Mouse (Mus musculus) ES-E14 (cell line): Measurements from ENCODE around the gene Fry. TPM values are rescaled to one million over a fixed set of nuclear protein-coding genes. Genes with fewer than 3 reads are reported as not detected.

Source experiments
- DNase-seq: peaks from one replicate; pipeline ENCODE4 v3.0.0-alpha.2; 2013; ENCODE audit warnings: low read depth, low spot score
- H3K27ac ChIP-seq: 2 replicates; pipeline ENCODE4 v1.5.1; 2012; ENCODE audit warnings: low read depth, mild to moderate bottlenecking, low read length, moderate library complexity, mixed read lengths; ENCODE audit not compliant: poor library complexity, insufficient read depth, severe bottlenecking
- H3K36me3 ChIP-seq: 2 replicates; pipeline ENCODE4 v1.6.1; 2012; ENCODE audit warnings: mild to moderate bottlenecking, low read length, moderate library complexity, mixed read lengths; ENCODE audit not compliant: control insufficient read depth, poor library complexity, insufficient read depth, severe bottlenecking
- H3K4me1 ChIP-seq, 2 experiments: fragments of 150-350 bp in 1 of 2; sonication (generic) in 1 of 2; 2 replicates each; pipeline ENCODE4 v1.6.1; 2012; ENCODE audit warnings: low read length in 2 of 2, mild to moderate bottlenecking in 1 of 2, mixed read lengths in 1 of 2; ENCODE audit not compliant: control insufficient read depth in 2 of 2, insufficient read depth in 2 of 2, poor library complexity in 1 of 2
- H3K4me3 ChIP-seq, 2 experiments: fragments of 150-350 bp in 1 of 2; sonication (generic) in 1 of 2; 2 replicates each; pipeline ENCODE4 v1.5.1; 2012; ENCODE audit warnings: low read length in 2 of 2, low read depth in 1 of 2, mild to moderate bottlenecking in 1 of 2, mixed read lengths in 1 of 2; ENCODE audit not compliant: insufficient read depth in 1 of 2, poor library complexity in 1 of 2, severe bottlenecking in 1 of 2
- H3K9ac ChIP-seq: 2 replicates; pipeline ENCODE4 v1.6.1; 2012; ENCODE audit warnings: low read depth, mild to moderate bottlenecking, low read length, mixed read lengths; ENCODE audit not compliant: poor library complexity, insufficient read depth, severe bottlenecking
- H3K9me3 ChIP-seq: fragments of 150-350 bp; sonication (generic); 2 replicates; pipeline ENCODE4 v1.6.1; 2012; ENCODE audit warnings: low read depth, mild to moderate bottlenecking, low read length; ENCODE audit not compliant: control insufficient read depth, insufficient read depth
- CHD2 ChIP-seq: IDR thresholded peaks from 2 replicates; pipeline ENCODE4 v1.6.1; 2014; ENCODE audit warnings: mild to moderate bottlenecking, low read depth, low read length, inconsistent platforms
- HCFC1 ChIP-seq: IDR thresholded peaks from 2 replicates; pipeline ENCODE4 v1.6.1; 2012; ENCODE audit warnings: low read length, inconsistent platforms, borderline replicate concordance; ENCODE audit not compliant: insufficient read depth
- MAFK ChIP-seq: IDR thresholded peaks from 2 replicates; pipeline ENCODE4 v1.6.1; 2014; ENCODE audit warnings: mild to moderate bottlenecking, low read depth, low read length, inconsistent platforms; ENCODE audit not compliant: insufficient read depth
- ZC3H11A ChIP-seq: IDR thresholded peaks from 2 replicates; pipeline ENCODE4 v1.6.1; 2012; ENCODE audit warnings: low read depth, mild to moderate bottlenecking, inconsistent platforms, low read length, borderline replicate concordance
- ZNF384 ChIP-seq: IDR thresholded peaks from 2 replicates; pipeline ENCODE4 v1.6.1; 2012; ENCODE audit warnings: low read depth, low read length, inconsistent platforms
- in situ Hi-C, 2 experiments: fragments of 600-800 bp; cut with MboI; formaldehyde crosslinking; loops; one replicate each; pipeline ENCODE4 v1.15.1; 2025; ENCODE audit warnings: low sequenced_read_pairs in 2 of 2, inconsistent platforms in 1 of 2; ENCODE audit not compliant: unreplicated experiment in 2 of 2
- total RNA-seq: library from RNA; depleted of rRNA; stranded (reverse); fragments of 300-350 nt; gene quantifications from 2 replicates; pipeline ENCODE4 v1.2.3, GENCODE M21; 2012

Fry gene
- total RNA-seq, 1 experiment = 8.4 TPM

DNA sequence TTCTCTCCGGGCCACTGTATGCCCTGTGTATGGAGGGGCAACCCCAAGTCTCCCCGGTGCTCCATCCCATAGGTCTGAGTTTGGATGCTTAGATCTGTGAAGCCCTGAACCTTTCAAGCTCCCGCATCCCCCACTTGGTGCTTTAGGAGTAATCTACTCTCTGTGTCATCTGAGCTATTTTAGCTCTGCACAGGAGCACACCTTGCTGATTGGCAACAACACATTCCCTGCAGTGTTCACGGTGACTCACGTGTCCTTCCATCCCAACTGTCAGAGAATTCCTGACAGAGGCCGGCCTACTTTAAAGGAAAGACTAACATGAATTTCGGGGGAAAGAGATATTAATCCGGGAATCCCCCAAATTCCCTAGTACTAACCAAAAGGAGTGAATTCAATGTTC, 2.2 kb downstream of the Fry start:
- Histone ChIP-seq H3K36me3 (no peaks in the 10 kb centered on the region), H3K4me3 (no peak overlapping the region), H3K27ac (no peak overlapping the region), H3K9me3 (no peaks in the 10 kb centered on the region), H3K9ac (no peak overlapping the region), H3K4me1 (peaks cover 0 to 3% of the 10 kb centered on the region in 2 experiments; a peak in 2 of 4 replicates)
- in situ Hi-C loops = no loop called here
- TF ChIP-seq CHD2 = no peak
- no peak for TF ChIP-seq HCFC1
- no peak for TF ChIP-seq ZNF384
- no peak for TF ChIP-seq MAFK
- no peak for DNase-seq

- no peak for DNase-seq
- Histone ChIP-seq H3K9me3 (no peaks in the 10 kb centered on the region), H3K9ac (no peak overlapping the region), H3K4me3 (no peak overlapping the region), H3K27ac (no peak overlapping the region), H3K36me3 (no peaks in the 10 kb centered on the region), H3K4me1 (peaks cover 0 to 3% of the 10 kb centered on the region in 2 experiments; a peak in 1 of 4 replicates)
- in situ Hi-C loops = no loop called here
- TF ChIP-seq HCFC1 = no peak
- TF ChIP-seq MAFK = no peak
- no peak for TF ChIP-seq ZNF384
- no peak for TF ChIP-seq CHD2
- no peak for TF ChIP-seq ZC3H11A
Measured at GRCm38 (mm10) chr5:150122095-150122494, 3.6 kb downstream of the Fry start.

DNA sequence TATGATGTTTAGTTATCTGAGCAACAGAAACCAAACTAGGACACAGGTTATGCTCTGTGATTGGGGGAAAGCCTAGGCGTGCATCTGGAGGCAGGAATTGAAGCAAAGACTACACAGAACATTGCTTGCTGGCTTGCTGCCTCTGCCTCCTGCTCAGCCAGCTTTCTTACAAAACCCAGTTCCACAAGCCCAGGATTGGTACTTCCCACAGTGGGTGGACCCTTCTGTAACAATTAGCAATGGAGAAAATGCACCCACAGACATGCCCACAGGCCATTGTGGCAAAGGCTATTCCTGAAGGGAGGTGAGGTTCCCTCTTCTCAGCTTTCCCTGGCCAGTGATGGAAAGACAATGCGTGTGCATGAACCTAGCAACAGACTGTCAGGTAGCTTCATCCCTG, 4.1 kb downstream of the Fry start:
- no peak for DNase-seq
- no peak for TF ChIP-seq ZNF384
- Histone ChIP-seq H3K27ac (no peak overlapping the region), H3K9me3 (no peaks in the 10 kb centered on the region), H3K9ac (no peak overlapping the region), H3K4me3 (no peak overlapping the region), H3K4me1 (peaks cover 0 to 3% of the 10 kb centered on the region in 2 experiments; a peak in 1 of 4 replicates), H3K36me3 (no peaks in the 10 kb centered on the region)
- in situ Hi-C loops = no loop called here

- no peak overlapping the region for H3K27ac ChIP-seq
- no peak overlapping the region for H3K4me3 ChIP-seq
- TF ChIP-seq ZNF384 (no peak), ZC3H11A (no peak), HCFC1 (no peak), CHD2 (no peak), MAFK (no peak)
- no peaks in the 10 kb centered on the region for H3K9me3 ChIP-seq
- H3K36me3 ChIP-seq = no peaks in the 10 kb centered on the region
- no peak overlapping the region for H3K9ac ChIP-seq
- in situ Hi-C loops = no loop called here
- no peak for DNase-seq
- H3K4me1 ChIP-seq = no peaks in the 10 kb centered on the region
Measured at GRCm38 (mm10) chr5:150125920-150126319, 7.5 kb downstream of the Fry start.

DNA sequence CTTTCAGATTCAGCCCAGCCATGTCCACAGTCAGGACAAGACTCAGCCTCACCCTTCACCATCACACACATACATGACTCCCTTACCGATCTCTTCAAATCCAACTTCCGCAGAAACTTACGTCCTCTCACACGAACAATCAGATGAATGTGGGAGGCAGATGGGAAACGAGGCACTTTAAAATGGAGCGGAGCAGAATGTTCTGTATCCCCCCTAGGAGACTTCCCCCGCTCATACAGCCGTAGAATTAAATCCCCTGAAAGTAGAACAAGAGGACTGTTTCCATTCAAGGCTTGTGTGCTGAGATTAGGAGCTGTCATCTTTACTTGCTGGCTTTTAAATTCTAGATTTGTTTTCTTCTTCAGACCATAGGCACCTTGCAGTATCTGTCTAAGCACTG, 10.0 kb downstream of the Fry start:
- DNase-seq = no peak
- no peaks in the 10 kb centered on the region for H3K9me3 ChIP-seq

More for the DNA sequence above, 10.0 kb downstream of the Fry start:
- Histone ChIP-seq H3K27ac (no peak overlapping the region), H3K4me3 (no peak overlapping the region), H3K36me3 (no peaks in the 10 kb centered on the region), H3K4me1 (no peaks in the 10 kb centered on the region), H3K9ac (no peak overlapping the region)
- TF ChIP-seq ZNF384 (no peak), ZC3H11A (no peak), CHD2 (no peak), HCFC1 (no peak), MAFK (no peak)
- in situ Hi-C loops = no loop called here
